Mouse (Mus musculus) CD8-positive naive resting alpha-beta T cell, adult 2 months (primary cell): Measurements from ENCODE around the gene Gm4133.
"Not testable (repeated sequence)": the region's sequence is repeated elsewhere in the genome, so short reads cannot be mapped to it uniquely, and the experiment has no call there.

Experiments used
- DNase-seq, 2 experiments: peaks; one replicate each; pipeline ENCODE4 v3.0.0; 2022; ENCODE audit warnings: low read depth in 2 of 2, low spot score in 2 of 2

Gene Gm4133

DNA sequence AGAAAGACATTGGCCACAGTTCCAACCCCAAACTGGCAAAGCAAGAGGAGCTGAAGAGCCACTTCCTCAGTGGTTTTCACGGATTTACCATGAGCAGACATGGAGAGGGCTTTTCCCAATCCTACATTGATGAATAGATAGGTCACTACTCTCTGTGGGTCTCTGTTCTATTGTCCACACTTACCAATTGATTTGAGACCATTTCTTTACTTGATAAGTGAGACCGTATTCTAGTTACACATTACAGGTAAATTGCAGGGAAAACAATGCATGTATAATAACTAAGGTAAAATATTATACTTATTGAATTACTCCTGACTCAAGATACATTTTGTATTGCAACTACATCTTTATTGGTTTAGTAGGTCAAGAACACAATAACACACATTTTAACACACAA, at the start of gene Gm4133:
TSS of gene Gm4133 (minus strand) at position 101 of the 400 bp plus-strand sequence.
- not testable (repeated sequence) for DNase-seq

DNA sequence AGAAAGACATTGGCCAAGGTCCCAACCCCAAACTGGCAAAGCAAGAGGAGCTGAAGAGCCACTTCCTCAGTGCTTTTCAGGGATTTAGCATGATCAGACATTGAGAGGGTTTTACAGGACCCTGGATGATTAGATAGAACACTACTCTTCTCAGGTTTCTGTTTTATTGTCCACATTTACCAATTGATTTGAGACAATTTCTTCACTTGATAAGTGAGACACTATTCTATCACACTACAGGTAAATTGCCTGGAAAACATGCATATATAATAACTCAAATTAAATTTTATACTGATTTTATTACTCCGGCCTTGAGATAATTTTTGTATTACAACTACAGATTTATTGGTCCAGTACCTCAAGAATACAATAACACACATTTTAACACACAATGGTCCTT, 41.4 kb upstream of the Gm4133 start, which contains the start of gene Gm5728:
TSS of gene Gm5728 (minus strand) at position 101 of the 400 bp plus-strand sequence.
- not testable (repeated sequence) for DNase-seq
